Mouse (Mus musculus) embryonic facial prominence, embryonic 12.5 days (tissue): ENCODE data around the gene Syvn1. TPM values are rescaled to one million over a fixed set of nuclear protein-coding genes. Genes with fewer than 3 reads are reported as not detected.

Source experiments
- ATAC-seq: fragments of 200-750 bp; cut with Nextera tagmentation; 2 replicates; pipeline ENCODE4 v1.8.0; 2017; ENCODE audit not compliant: insufficient number of reproducible peaks, insufficient read depth, low FRiP score, low TSS enrichment
- H3K27ac ChIP-seq: fragments of 300-500 bp; sonication (generic); 2 replicates; pipeline ENCODE4 v1.5.1; 2016; ENCODE audit warnings: mild to moderate bottlenecking
- H3K27me3 ChIP-seq: fragments of 300-500 bp; sonication (generic); 2 replicates; pipeline ENCODE4 v1.6.1; 2016; ENCODE audit warnings: mild to moderate bottlenecking, moderate library complexity
- H3K36me3 ChIP-seq: fragments of 300-500 bp; sonication (generic); 2 replicates; pipeline ENCODE4 v1.6.1; 2016; ENCODE audit warnings: mild to moderate bottlenecking
- H3K4me1 ChIP-seq: fragments of 300-500 bp; sonication (generic); 2 replicates; pipeline ENCODE4 v1.6.1; 2016
- H3K4me2 ChIP-seq: fragments of 300-500 bp; sonication (generic); replicated peaks from 2 replicates; pipeline ENCODE4 v1.6.1; 2016; ENCODE audit warnings: mild to moderate bottlenecking, moderate library complexity
- H3K4me3 ChIP-seq: fragments of 300-500 bp; sonication (generic); 2 replicates; pipeline ENCODE4 v1.5.1; 2016; ENCODE audit warnings: mild to moderate bottlenecking
- H3K9ac ChIP-seq: fragments of 300-500 bp; sonication (generic); 2 replicates; pipeline ENCODE4 v1.6.1; 2016; ENCODE audit warnings: mild to moderate bottlenecking, moderate library complexity
- H3K9me3 ChIP-seq: fragments of 300-500 bp; sonication (generic); 2 replicates; pipeline ENCODE4 v1.6.1; 2016; ENCODE audit warnings: mild to moderate bottlenecking, moderate library complexity
- WGBS: fragments of 180-500 bp; shearing (Covaris S2); methylation state at CpG from one replicate; pipeline ENCODE4 v1.1.7; 2016; 5-methylcytosine and 5-hydroxymethylcytosine counted together
- polyA plus RNA-seq: library from polyadenylated mRNA; unstranded; fragments of >200 nt; fragmentation: Nextera tagmentation; extraction: Ambion mirVana; gene quantifications from 2 replicates; pipeline ENCODE4 v1.2.1, GENCODE M21; 2016

The Syvn1 gene
- 26.4 and 29.8 TPM in 2 replicates for polyA plus RNA-seq

DNA sequence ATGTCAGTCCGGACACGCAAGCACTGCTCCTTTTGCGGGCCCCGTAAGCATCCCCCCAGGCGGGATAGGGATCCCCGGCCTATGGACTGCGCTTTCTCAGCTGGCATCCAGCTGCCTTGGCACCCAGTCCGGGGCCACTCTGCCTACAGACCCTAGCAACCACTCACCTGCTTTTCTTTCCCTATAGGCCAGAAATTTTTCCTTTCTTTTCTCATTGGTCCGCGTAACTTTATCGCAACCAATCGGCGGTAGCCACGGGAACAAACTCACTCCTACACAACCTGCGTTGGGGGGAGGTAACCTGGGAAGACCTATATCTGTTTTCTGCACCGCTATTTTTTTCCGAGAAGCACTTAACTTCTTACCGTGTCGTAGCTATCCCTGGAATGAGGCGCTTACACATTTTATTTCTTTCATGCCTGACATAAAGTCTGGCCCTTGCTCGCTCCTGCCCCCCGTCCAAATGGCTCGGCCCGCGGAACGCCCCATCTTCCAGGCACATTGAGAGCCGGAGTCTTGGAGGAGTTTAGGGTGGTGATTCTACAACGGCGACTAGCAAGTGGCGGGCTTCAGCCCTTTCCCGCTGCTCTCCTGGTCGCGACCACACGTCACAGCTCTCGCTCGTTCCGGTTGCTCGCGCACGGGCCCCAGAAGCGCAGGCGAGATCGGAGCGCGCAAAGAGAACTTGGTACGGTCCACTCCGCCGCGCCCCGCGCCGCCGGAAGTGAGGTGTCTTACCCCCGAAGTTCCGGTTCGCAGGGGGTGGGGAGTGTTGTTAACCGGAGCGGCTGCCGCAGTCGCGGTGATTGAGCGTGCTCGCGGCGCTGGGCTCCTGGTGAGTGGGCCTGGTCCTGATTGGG, at the start of gene Syvn1:
Syvn1 (plus strand) TSS at position 283 of the 860 bp plus-strand sequence.
- under 1% methylated on average over 65 of the region's 65 CpGs for WGBS
- Histone ChIP-seq H3K9me3 (no peaks in the 10 kb centered on the region), H3K9ac (peak within 1 kb of the TSS; percentile 90), H3K27me3 (no peaks in the 10 kb centered on the region), H3K4me1 (peaks cover 17% of the 10 kb centered on the region), H3K36me3 (peaks cover 33% of the 10 kb centered on the region), H3K4me3 (peak within 1 kb of the TSS; percentile 80), H3K27ac (peak within 1 kb of the TSS; percentile 99), H3K4me2 (peak within 1 kb of the TSS; percentile 98)
- ATAC-seq: peak; percentile 89

DNA sequence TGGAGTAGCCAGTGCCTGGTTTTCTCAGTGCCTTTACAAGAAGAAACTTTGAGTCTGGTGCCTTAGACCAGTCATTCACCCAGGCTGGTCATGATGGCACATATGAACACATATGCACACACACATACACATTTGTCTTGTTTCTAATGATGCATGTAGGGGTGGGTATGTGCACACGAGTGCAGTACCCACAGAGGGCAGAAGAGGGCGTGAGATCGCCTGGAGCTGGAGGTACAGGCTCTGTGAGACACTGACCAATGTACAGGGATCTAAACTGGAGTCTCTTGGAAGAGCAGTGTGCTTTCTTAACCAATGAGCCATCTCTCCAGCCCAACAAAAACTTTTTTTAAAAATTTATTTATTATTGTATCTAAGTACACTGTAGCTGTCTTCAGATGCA, 48.2 kb upstream of the Syvn1 start:
- 67% methylated on average over 3 of the region's 3 CpGs for WGBS

DNA sequence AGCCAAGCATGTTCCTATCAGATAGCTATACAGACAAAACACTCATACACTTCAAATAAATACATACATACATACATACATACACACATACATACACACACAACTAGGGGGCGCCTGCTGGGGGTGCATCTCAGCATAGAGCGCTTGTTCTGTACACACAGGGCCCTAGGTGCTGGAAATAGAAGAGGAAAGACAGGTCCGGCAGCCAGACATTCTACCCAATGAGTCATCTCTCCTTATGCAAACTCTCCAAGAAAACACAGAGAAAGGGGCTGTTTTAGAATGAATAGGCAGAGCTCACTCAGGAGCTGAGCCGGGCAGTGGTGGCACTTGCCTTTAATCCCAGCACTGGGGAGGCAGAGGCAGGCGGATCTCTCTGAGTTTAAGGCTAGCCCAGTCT, 46.4 kb upstream of the Syvn1 start:
- Histone ChIP-seq H3K36me3 (no peaks in the 10 kb centered on the region), H3K4me1 (no peaks in the 10 kb centered on the region), H3K4me2 (no peak overlapping the region), H3K27ac (no peak overlapping the region), H3K9ac (no peak overlapping the region), H3K4me3 (no peak overlapping the region), H3K27me3 (no peaks in the 10 kb centered on the region), H3K9me3 (no peaks in the 10 kb centered on the region)
- WGBS: 76% methylated on average over 5 of the region's 5 CpGs
- ATAC-seq: no peak

More for the DNA sequence above, 48.2 kb upstream of the Syvn1 start:
- no peaks in the 10 kb centered on the region for H3K36me3 ChIP-seq
- no peaks in the 10 kb centered on the region for H3K27me3 ChIP-seq
- ATAC-seq: no peak
- no peak overlapping the region for H3K9ac ChIP-seq
- no peaks in the 10 kb centered on the region for H3K9me3 ChIP-seq
- no peaks in the 10 kb centered on the region for H3K4me1 ChIP-seq
- no peak overlapping the region for H3K4me2 ChIP-seq
- no peak overlapping the region for H3K4me3 ChIP-seq
- no peak overlapping the region for H3K27ac ChIP-seq

DNA sequence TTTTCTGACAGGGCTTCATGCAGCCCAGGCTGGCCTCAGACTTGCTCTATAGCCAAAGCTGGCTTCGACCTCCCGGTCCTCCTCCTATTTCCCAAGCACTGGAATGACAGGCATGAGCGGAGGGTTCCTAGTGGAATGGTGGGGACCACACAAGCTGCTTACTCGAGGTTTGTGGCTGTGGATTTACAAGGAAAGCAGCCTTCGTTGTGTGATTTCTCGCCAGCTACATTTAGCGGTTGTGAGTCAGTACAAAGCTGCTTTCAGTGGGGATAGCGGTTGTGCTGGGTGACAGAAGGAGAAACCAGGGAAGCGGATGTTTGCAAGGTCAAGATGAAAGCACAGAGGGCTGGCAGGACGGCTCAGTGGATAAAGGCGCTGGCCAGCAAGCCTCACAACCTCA, 40.8 kb upstream of the Syvn1 start:
- Histone ChIP-seq H3K27me3 (no peaks in the 10 kb centered on the region), H3K4me1 (no peaks in the 10 kb centered on the region), H3K9ac (no peak overlapping the region), H3K27ac (no peak overlapping the region), H3K36me3 (no peaks in the 10 kb centered on the region), H3K4me2 (no peak overlapping the region), H3K9me3 (no peaks in the 10 kb centered on the region), H3K4me3 (no peak overlapping the region)
- 66% methylated on average over 11 of the region's 11 CpGs for WGBS
- no peak for ATAC-seq

GRCm38 (mm10) chr19:6007013-6007412, 39.4 kb upstream of the Syvn1 start:
- no peak for ATAC-seq
- Histone ChIP-seq H3K27me3 (no peaks in the 10 kb centered on the region), H3K4me1 (no peaks in the 10 kb centered on the region), H3K36me3 (no peaks in the 10 kb centered on the region), H3K4me3 (no peak overlapping the region), H3K27ac (no peak overlapping the region), H3K9ac (no peak overlapping the region), H3K4me2 (no peak overlapping the region), H3K9me3 (no peaks in the 10 kb centered on the region)
- WGBS: 84% methylated on average over 13 of the region's 13 CpGs

GRCm38 (mm10) chr19:6009137-6009536, 37.2 kb upstream of the Syvn1 start:
- H3K4me3 ChIP-seq: no peak overlapping the region

GRCm38 (mm10) chr19:6013691-6014090, 32.7 kb upstream of the Syvn1 start:
- H3K9me3 ChIP-seq: no peaks in the 10 kb centered on the region
- peaks cover 18% of the 10 kb centered on the region; the same call in 1 of the 2 replicates for H3K27me3 ChIP-seq
- H3K4me2 ChIP-seq: no peak overlapping the region
- ATAC-seq: no peak
- WGBS: 80% methylated on average over 10 of the region's 10 CpGs
- H3K9ac ChIP-seq: no peak overlapping the region
- no peak overlapping the region for H3K27ac ChIP-seq
- peaks cover 5% of the 10 kb centered on the region; the same call in 1 of the 2 replicates for H3K4me1 ChIP-seq
- H3K36me3 ChIP-seq: no peaks in the 10 kb centered on the region
- H3K4me3 ChIP-seq: no peak overlapping the region

More at GRCm38 (mm10) chr19:6009137-6009536, 37.2 kb upstream of the Syvn1 start:
- no peaks in the 10 kb centered on the region for H3K36me3 ChIP-seq
- H3K9ac ChIP-seq: no peak overlapping the region
- H3K27ac ChIP-seq: no peak overlapping the region
- no peak overlapping the region for H3K4me2 ChIP-seq
- 74% methylated on average over 8 of the region's 8 CpGs for WGBS
- ATAC-seq: no peak
- H3K4me1 ChIP-seq: no peaks in the 10 kb centered on the region
- H3K27me3 ChIP-seq: 0 out of 2 replicates have a peak, but pooled peaks cover 1% of the 10 kb centered on the region
- no peaks in the 10 kb centered on the region for H3K9me3 ChIP-seq

GRCm38 (mm10) chr19:6014991-6015510, 31.3 kb upstream of the Syvn1 start:
- Histone ChIP-seq H3K9me3 (no peaks in the 10 kb centered on the region), H3K36me3 (no peaks in the 10 kb centered on the region), H3K27me3 (peaks cover 18% of the 10 kb centered on the region; the same call in 1 of the 2 replicates), H3K27ac (peak overlapping the region; percentile 30; the same call in 1 of the 2 replicates), H3K4me1 (peaks cover 5% of the 10 kb centered on the region; the same call in 1 of the 2 replicates), H3K9ac (peak overlapping the region; percentile 63), H3K4me2 (peak overlapping the region; percentile 76), H3K4me3 (peak overlapping the region; percentile 47)
- ATAC-seq: peak; percentile 39
- 1% methylated on average over 14 of the region's 18 CpGs for WGBS

DNA sequence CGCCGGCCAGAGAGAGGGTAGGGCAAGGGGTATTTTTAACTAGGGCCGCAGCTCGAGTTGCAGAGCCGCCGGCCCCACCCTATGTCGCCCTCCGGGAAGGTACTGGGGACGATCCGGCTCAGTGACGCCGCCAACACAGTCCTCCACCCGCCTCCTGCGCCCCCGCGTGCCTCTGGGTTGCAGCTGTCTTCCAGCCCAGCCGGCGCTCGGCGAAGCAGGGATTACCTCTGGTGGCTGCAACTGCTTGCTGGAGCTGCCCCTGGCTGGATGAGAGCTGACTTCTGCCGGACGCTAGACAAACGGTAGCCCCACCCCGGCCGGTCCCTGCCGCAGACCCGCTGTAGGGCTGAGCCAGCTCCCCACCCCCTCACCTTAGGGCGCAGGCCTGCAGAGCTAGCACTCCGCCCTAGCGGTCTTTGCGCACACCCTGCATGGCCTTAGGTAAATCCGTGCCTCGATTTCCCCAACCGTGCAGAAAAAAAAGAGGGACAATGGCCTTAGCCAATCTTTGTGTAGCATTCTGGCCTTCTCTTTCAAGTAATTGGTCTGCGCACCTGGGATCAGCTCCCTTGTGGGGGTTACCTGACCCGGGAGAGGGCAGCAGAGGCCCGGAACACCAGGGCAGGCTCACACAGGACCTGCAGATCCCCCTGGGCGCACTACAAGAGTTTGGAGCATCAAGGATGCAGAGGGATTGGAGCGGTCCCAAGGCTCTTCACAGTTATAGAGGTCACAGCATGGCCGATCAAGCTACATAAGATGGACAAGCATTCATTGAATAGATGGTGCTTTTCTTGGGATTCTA, 30.7 kb upstream of the Syvn1 start, which contains the start of gene Capn1:
Capn1 (minus strand) TSS at position 387 of the 805 bp plus-strand sequence.
- peak within 1 kb of the TSS; percentile 63 for H3K9ac ChIP-seq
- ATAC-seq: peak; percentile 77
- H3K4me2 ChIP-seq: peak within 1 kb of the TSS; percentile 76
- WGBS: 3% methylated on average over 40 of the region's 40 CpGs
- peaks cover 18% of the 10 kb centered on the region; the same call in 1 of the 2 replicates for H3K27me3 ChIP-seq
- H3K4me1 ChIP-seq: peaks cover 5% of the 10 kb centered on the region; the same call in 1 of the 2 replicates
- peak within 1 kb of the TSS; percentile 30 for H3K27ac ChIP-seq
- no peaks in the 10 kb centered on the region for H3K36me3 ChIP-seq
- H3K4me3 ChIP-seq: peak within 1 kb of the TSS; percentile 47
- no peaks in the 10 kb centered on the region for H3K9me3 ChIP-seq

DNA sequence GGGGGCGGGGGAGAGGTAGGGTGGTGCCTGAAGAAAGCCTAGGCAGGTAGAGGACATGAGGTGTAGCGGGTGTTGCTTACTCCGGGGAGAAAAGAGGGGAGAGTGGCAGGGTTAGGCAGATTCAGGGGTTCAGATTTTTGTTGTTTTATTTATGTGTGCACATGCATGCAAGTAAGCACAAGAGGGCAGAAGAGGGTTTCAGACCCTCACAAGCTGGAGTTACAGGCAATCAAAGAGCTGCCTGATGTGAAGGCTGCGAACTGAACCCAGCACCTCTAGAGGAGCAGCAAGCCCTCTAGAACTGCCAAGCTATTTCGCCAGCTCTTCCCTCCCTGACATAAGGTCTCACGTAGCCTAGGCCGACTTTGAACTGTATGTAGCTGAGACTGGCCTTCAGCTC, 29.8 kb upstream of the Syvn1 start:
- WGBS: 40% methylated on average over 7 of the region's 7 CpGs
- peaks cover 18% of the 10 kb centered on the region; the same call in 1 of the 2 replicates for H3K27me3 ChIP-seq
- no peaks in the 10 kb centered on the region for H3K36me3 ChIP-seq
- H3K9ac ChIP-seq: no peak overlapping the region
- no peak overlapping the region for H3K4me2 ChIP-seq
- H3K4me3 ChIP-seq: no peak overlapping the region
- H3K27ac ChIP-seq: no peak overlapping the region
- ATAC-seq: no peak
- H3K4me1 ChIP-seq: peaks cover 5% of the 10 kb centered on the region; the same call in 1 of the 2 replicates
- no peaks in the 10 kb centered on the region for H3K9me3 ChIP-seq
